Mouse (Mus musculus) liver, embryonic 11.5 days (tissue): ENCODE data around the gene Hdac9. TPM values are rescaled to one million over a fixed set of nuclear protein-coding genes. Genes with fewer than 3 reads are reported as not detected.

Experiments used
- ATAC-seq: fragments of 200-750 bp; cut with Nextera tagmentation; replicated peaks from 2 replicates; pipeline ENCODE4 v1.8.0; 2017; ENCODE audit warnings: moderate number of reproducible peaks, mild to moderate bottlenecking, moderate TSS enrichment, moderate library complexity; ENCODE audit not compliant: low FRiP score
- DNase-seq: peaks from one replicate; pipeline ENCODE4 v3.0.0-alpha.2; 2017; ENCODE audit warnings: low spot score
- H3K27ac ChIP-seq: fragments of 300-500 bp; sonication (generic); 2 replicates; pipeline ENCODE4 v1.5.1; 2014; ENCODE audit warnings: mild to moderate bottlenecking, low read depth, low read length, control low read depth
- H3K27me3 ChIP-seq: fragments of 300-500 bp; sonication (generic); replicated peaks from 2 replicates; pipeline ENCODE4 v1.6.1; 2014; ENCODE audit warnings: low read length, mixed read lengths; ENCODE audit not compliant: control insufficient read depth, insufficient read depth
- H3K36me3 ChIP-seq: fragments of 300-500 bp; sonication (generic); 2 replicates; pipeline ENCODE4 v1.6.1; 2014; ENCODE audit warnings: mild to moderate bottlenecking, low read length, moderate library complexity, mixed read lengths; ENCODE audit not compliant: control insufficient read depth, insufficient read depth
- H3K4me1 ChIP-seq: fragments of 300-500 bp; sonication (generic); replicated peaks from 2 replicates; pipeline ENCODE4 v1.6.1; 2014; ENCODE audit warnings: low read length, mixed read lengths; ENCODE audit not compliant: control insufficient read depth, insufficient read depth
- H3K4me2 ChIP-seq: fragments of 300-500 bp; sonication (generic); 2 replicates; pipeline ENCODE4 v1.6.1; 2014; ENCODE audit warnings: mild to moderate bottlenecking, control low read depth, moderate library complexity
- H3K4me3 ChIP-seq: fragments of 300-500 bp; sonication (generic); 2 replicates; pipeline ENCODE4 v1.5.1; 2014; ENCODE audit warnings: low read depth, low read length, control low read depth
- H3K9ac ChIP-seq: fragments of 300-500 bp; sonication (generic); 2 replicates; pipeline ENCODE4 v1.6.1; 2014; ENCODE audit warnings: low read depth, low read length, control low read depth
- H3K9me3 ChIP-seq: fragments of 300-500 bp; sonication (generic); 2 replicates; pipeline ENCODE4 v1.6.1; 2016; ENCODE audit warnings: low read length, inconsistent platforms, mixed read lengths; ENCODE audit not compliant: control insufficient read depth
- WGBS: fragments of 180-500 bp; shearing (Covaris S2); extraction: QIAGEN DNeasy Blood & Tissue Kit; methylation state at CpG from one replicate; pipeline ENCODE4 v1.1.7; 2014; 5-methylcytosine and 5-hydroxymethylcytosine counted together
- polyA plus RNA-seq: library from polyadenylated mRNA; unstranded; fragments of >200 nt; fragmentation: Nextera tagmentation; extraction: Ambion mirVana; gene quantifications from 2 replicates; pipeline ENCODE4 v1.2.1, GENCODE M21; 2014

Gene Hdac9
- polyA plus RNA-seq, 1 experiment from 2014 or later: 3.5 TPM

DNA sequence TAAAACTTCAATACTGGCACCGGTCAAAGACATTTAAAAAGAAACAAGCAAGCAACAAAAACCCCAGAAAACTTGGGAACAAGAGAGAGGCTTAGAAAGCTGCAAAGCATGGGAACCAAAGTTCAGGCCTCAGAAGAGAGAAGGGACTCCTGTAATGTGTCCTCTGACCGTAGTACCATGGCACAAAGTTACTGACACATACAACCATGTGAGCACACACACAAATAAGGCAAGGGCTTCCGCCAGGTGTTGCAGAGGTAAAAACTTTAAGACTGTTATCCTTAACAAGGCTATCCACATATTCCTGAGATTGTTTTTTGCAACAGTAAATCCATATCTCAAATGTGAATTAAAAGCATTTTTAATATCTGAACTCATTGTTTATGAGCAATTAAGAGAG is 632.5 kb downstream of the Hdac9 start:
- ATAC-seq: no peak
- Histone ChIP-seq H3K36me3 (no peaks in the 10 kb centered on the region), H3K9ac (no peak overlapping the region), H3K4me1 (no peaks in the 10 kb centered on the region), H3K4me3 (no peak overlapping the region), H3K27ac (no peak overlapping the region), H3K9me3 (no peaks in the 10 kb centered on the region), H3K4me2 (no peak overlapping the region), H3K27me3 (no peaks in the 10 kb centered on the region)
- 87% methylated on average over 3 of the region's 3 CpGs for WGBS
- DNase-seq: no peak

DNA sequence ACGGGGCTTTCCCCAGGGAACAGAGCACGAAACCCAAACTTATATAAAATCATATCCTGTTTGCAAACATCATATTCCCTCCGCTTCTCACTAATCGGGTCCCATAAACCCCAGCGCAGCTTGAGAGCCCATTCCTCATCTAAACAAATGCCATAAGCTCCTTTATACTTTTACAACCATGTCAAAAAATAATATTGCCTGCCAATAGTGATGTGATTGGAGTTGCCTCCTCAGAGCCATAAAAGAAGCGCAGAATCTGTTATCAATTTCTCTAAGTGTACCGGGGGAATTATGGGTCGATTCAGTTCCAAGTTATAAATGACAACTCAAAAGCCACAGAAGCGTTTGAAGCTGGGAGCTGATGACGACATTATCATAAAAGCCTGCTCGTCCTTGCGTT is 638.1 kb downstream of the Hdac9 start:
- no peak for ATAC-seq
- no peak overlapping the region for H3K27ac ChIP-seq
- no peaks in the 10 kb centered on the region for H3K9me3 ChIP-seq
- no peaks in the 10 kb centered on the region for H3K27me3 ChIP-seq
- WGBS: 87% methylated on average over 12 of the region's 12 CpGs
- H3K4me2 ChIP-seq: no peak overlapping the region
- H3K4me1 ChIP-seq: no peaks in the 10 kb centered on the region
- H3K9ac ChIP-seq: no peak overlapping the region
- no peak overlapping the region for H3K4me3 ChIP-seq
- DNase-seq: no peak
- no peaks in the 10 kb centered on the region for H3K36me3 ChIP-seq

- Histone ChIP-seq H3K36me3 (no peaks in the 10 kb centered on the region), H3K27ac (no peak overlapping the region), H3K9ac (no peak overlapping the region), H3K4me1 (no peaks in the 10 kb centered on the region), H3K27me3 (no peaks in the 10 kb centered on the region), H3K9me3 (no peaks in the 10 kb centered on the region), H3K4me3 (no peak overlapping the region), H3K4me2 (no peak overlapping the region)
- WGBS: 63% methylated on average over 1 of the region's 1 CpGs
- DNase-seq (no peak), ATAC-seq (no peak)
These were observed 643.1 kb downstream of the Hdac9 start for GRCm38 (mm10) chr12:34273816-34274215.

DNA sequence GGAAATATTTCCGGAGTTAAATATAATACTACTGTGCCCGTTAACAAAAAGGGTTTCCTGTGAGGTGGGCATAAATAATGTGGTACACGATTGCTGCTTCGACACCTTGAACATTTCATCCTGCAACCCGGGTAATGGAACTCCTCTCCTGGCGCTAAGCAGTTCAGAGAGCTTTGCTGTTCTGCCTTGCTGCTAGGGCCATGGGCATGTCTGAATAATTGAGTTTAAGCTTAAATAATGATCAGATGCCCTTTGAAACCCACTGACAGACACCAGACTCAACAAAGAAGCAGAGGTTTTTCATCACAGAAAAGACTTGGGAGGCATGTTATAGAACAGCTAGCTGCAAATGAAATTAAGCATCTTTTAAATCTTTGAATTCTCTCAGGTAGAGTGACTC is 646.8 kb downstream of the Hdac9 start:
- Histone ChIP-seq H3K4me3 (no peak overlapping the region), H3K9ac (no peak overlapping the region), H3K4me2 (no peak overlapping the region), H3K36me3 (no peaks in the 10 kb centered on the region), H3K4me1 (no peaks in the 10 kb centered on the region), H3K27me3 (no peaks in the 10 kb centered on the region), H3K27ac (no peak overlapping the region), H3K9me3 (no peaks in the 10 kb centered on the region)
- DNase-seq (no peak), ATAC-seq (no peak)
- 76% methylated on average over 6 of the region's 6 CpGs for WGBS

- ATAC-seq (no peak), DNase-seq (no peak)
- no peak overlapping the region for H3K4me3 ChIP-seq
- H3K27ac ChIP-seq: no peak overlapping the region
- H3K4me2 ChIP-seq: no peak overlapping the region
- no peaks in the 10 kb centered on the region for H3K36me3 ChIP-seq
- H3K9me3 ChIP-seq: no peaks in the 10 kb centered on the region
- no peaks in the 10 kb centered on the region for H3K27me3 ChIP-seq
- H3K9ac ChIP-seq: no peak overlapping the region
- WGBS: 77% methylated on average over 13 of the region's 13 CpGs
- no peaks in the 10 kb centered on the region for H3K4me1 ChIP-seq
These were observed 647.3 kb downstream of the Hdac9 start for GRCm38 (mm10) chr12:34269472-34270040.

DNA sequence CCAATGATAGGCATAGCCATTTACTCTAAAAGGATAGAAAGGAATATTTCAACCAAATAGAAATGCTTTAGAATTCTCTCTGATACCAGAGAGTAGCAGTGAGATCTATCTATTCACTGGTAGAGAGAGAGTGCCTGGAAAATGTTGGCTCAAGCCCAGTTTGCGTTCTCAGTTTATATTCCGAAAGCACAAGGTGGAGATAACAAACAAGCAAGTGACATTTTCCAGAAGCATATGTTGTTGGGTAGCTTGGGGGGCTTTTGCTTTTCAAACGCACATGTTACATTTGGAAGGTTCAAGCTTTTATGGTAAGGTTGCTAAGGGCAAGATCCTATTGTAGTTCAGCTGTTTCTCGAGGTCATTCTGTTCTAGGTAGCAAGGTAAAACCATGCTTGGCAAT is 657.2 kb downstream of the Hdac9 start:
- H3K9me3 ChIP-seq: no peaks in the 10 kb centered on the region
- H3K4me2 ChIP-seq: no peak overlapping the region
- no peak for DNase-seq
- H3K36me3 ChIP-seq: no peaks in the 10 kb centered on the region
- 60% methylated on average over 4 of the region's 4 CpGs for WGBS
- no peak for ATAC-seq
- H3K27ac ChIP-seq: no peak overlapping the region
- no peak overlapping the region for H3K9ac ChIP-seq
- H3K4me3 ChIP-seq: no peak overlapping the region
- H3K4me1 ChIP-seq: no peaks in the 10 kb centered on the region
- H3K27me3 ChIP-seq: no peaks in the 10 kb centered on the region

DNA sequence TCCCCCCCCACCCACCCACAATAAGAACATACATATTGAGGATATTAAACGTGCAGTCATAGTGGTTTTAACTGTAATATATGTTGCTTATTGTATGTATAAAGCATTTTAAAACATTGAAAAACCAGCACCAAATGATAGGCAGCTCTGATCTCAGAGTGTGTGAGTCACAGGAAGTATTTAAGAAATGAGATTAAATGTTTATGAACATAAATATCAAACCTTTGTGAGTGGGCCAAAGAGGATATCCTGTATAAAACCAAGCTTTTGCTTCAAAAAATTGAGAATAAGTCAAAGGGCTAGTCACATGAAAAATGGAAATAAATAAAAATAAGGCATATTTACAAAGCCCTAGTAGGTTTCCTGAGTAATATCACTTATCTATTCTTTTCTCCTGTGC is 667.7 kb downstream of the Hdac9 start:
- no peaks in the 10 kb centered on the region for H3K9me3 ChIP-seq
- H3K36me3 ChIP-seq: no peaks in the 10 kb centered on the region
- H3K27ac ChIP-seq: no peak overlapping the region
- no peak overlapping the region for H3K4me3 ChIP-seq
- DNase-seq: no peak
- no peaks in the 10 kb centered on the region for H3K4me1 ChIP-seq
- WGBS: 76% methylated on average over 1 of the region's 1 CpGs
- H3K4me2 ChIP-seq: no peak overlapping the region
- H3K27me3 ChIP-seq: no peaks in the 10 kb centered on the region
- no peak for ATAC-seq
- no peak overlapping the region for H3K9ac ChIP-seq

GRCm38 (mm10) chr12:34248193-34249121 is 668.4 kb downstream of the Hdac9 start:
- no peaks in the 10 kb centered on the region for H3K4me1 ChIP-seq
- H3K4me3 ChIP-seq: no peak overlapping the region
- no peak for ATAC-seq
- no peaks in the 10 kb centered on the region for H3K36me3 ChIP-seq
- 71% methylated on average over 18 of the region's 18 CpGs for WGBS
- no peak for DNase-seq
- no peak overlapping the region for H3K9ac ChIP-seq
- H3K9me3 ChIP-seq: no peaks in the 10 kb centered on the region
- H3K27me3 ChIP-seq: no peaks in the 10 kb centered on the region
- H3K4me2 ChIP-seq: no peak overlapping the region
- no peak overlapping the region for H3K27ac ChIP-seq

- no peak overlapping the region for H3K4me3 ChIP-seq
- DNase-seq: no peak
- H3K27ac ChIP-seq: no peak overlapping the region
- no peak overlapping the region for H3K4me2 ChIP-seq
- 86% methylated on average over 3 of the region's 3 CpGs for WGBS
- no peaks in the 10 kb centered on the region for H3K9me3 ChIP-seq
- ATAC-seq: no peak
- no peaks in the 10 kb centered on the region for H3K27me3 ChIP-seq
- no peaks in the 10 kb centered on the region for H3K36me3 ChIP-seq
- H3K9ac ChIP-seq: no peak overlapping the region
- H3K4me1 ChIP-seq: no peaks in the 10 kb centered on the region
These were observed 678.1 kb downstream of the Hdac9 start for GRCm38 (mm10) chr12:34238796-34239195.
